Mouse (Mus musculus) stomach, postnatal 0 days (tissue): Measurements from ENCODE around the gene Cic.

Experiments used
- CTCF ChIP-seq: IDR thresholded peaks from 2 replicates; pipeline ENCODE4 v1.5.1; 2016; ENCODE audit warnings: antibody characterized with exemption, low read depth, mild to moderate bottlenecking, moderate library complexity
- EP300 ChIP-seq: optimal IDR thresholded peaks from 2 replicates; pipeline ENCODE3; 2016; ENCODE audit warnings: antibody characterized with exemption

DNA sequence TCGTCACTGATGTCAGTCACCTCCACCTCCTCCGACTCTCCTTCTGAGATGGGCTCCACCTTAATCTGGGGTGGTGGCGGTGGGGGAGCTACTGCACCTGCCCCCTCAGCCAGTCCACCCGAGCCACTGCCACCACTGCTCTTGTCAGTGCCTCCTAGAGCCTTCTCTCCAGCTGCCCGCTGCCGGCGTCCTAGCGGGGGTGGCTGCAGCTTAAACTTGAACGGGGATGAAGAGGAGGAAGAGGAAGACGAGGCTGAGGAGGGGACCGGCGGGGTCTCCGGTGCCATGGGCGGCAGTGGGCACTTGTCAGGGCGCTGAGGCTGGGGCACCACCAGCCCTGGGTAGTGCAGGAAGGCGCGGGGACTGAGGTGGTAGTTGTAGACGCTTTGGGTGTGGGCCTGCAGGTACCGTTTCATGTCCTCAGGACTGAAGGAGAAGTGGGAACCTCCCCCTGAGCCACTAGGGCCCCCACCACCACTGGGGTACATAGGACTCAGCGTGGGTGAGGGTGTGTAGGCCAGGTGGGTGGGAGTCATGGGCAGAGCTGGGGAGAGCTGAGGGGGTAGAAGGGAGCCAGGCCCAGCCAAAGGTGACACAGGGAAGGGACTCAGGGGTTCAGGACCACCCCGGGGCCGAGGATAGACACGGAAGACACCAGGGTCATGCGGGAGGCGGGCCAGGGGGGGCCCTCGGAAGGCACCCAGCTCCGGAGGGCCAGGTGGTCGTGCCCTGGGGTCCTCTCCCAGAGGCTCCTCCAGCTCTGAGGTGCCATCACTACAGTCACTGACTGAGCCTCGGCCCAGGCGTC is 22.7 kb upstream of the Cic start:
- TF ChIP-seq CTCF: no peak
- TF ChIP-seq EP300: no peak
